Mouse (Mus musculus) cerebellum, postnatal 4 days (tissue): Measurements from ENCODE around the gene Rhox4b.
"Not testable (repeated sequence)": the region's sequence is repeated elsewhere in the genome, so short reads cannot be mapped to it uniquely, and the experiment has no call there.

Experiments used
- DNase-seq, 2 experiments: peaks; one replicate each; pipeline ENCODE4 v3.0.0; 2022; ENCODE audit warnings: low spot score in 2 of 2, mixed read lengths in 1 of 2

Gene Rhox4b

GRCm38 (mm10) chrX:37432194-37432593, at the start of gene Rhox4b:
TSS of gene Rhox4b (plus strand) at chrX:37432494.
- not testable (repeated sequence) for DNase-seq

GRCm38 (mm10) chrX:37390548-37390947, 41.7 kb upstream of the Rhox4b start, which contains the start of gene Rhox4a2:
TSS of gene Rhox4a2 (plus strand) at chrX:37390848.
- not testable (repeated sequence) for DNase-seq

- not testable (repeated sequence) for DNase-seq
Measured at GRCm38 (mm10) chrX:37411767-37412166, 20.5 kb upstream of the Rhox4b start, which contains the start of gene Rhox2b. TSS of gene Rhox2b (plus strand) at chrX:37412067.

GRCm38 (mm10) chrX:37453380-37453779, 21.1 kb downstream of the Rhox4b start, which contains the start of gene Rhox2c:
TSS of gene Rhox2c (plus strand) at chrX:37453680.
- not testable (repeated sequence) for DNase-seq

- not testable (repeated sequence) for DNase-seq
Measured at GRCm38 (mm10) chrX:37458285-37458684, 26.0 kb downstream of the Rhox4b start, which contains the start of gene Rhox3c. TSS of gene Rhox3c (plus strand) at chrX:37458585.

DNA sequence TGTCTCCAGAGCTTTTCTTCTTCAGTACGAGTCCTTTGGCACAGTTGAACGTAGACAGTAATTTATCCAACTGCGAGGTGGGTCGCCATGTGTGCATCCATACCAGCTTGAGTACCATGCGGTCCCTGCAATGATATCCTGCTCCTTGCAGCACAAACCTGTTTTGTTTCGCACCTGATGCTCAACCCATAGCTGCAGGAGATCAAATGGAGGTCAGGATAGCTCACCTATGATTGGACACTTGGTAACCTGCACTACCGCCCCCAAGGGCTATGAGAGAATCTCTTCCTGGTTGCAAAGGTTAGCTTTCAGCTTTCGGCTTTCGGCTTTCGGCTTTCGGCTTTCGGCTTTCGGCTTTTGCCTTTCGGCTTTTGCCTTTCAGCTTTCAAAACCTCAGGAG, 47.7 kb downstream of the Rhox4b start, which contains the start of gene Rhox4c:
Rhox4c (plus strand) TSS at position 301 of the 400 bp plus-strand sequence.
- not testable (repeated sequence) for DNase-seq
